In the genomic region with DNA sequence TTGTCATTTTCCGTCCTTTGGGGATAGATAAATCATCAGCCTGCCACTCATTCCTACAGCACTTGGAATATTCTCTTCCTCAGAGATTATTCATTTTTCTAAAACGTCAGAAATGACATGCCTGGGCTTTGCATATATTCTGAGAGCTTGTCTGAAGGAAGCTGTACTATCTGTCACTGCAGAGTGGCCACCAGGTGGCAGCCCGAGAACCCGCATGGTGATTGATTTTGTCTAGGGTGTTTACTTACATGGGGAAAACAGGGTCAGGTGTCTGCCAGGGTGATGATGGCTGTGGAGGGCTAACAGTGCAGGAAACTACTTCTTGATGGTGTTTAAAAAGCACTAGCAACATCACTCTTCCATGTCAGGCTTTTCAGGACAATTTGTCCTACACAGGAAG, we compare ENCODE assay signal across 9 mouse cellular contexts.
DNase-seq lines count a peak whose midpoint lies in the region; ATAC-seq and TF ChIP-seq lines count a peak whose summit lies in the region.
"Had no signal": no experiment of that assay in that cellular context is flagged by ENCODE, and none has a peak within 500 bp of the region (broad histone marks: within the 10 kb centered on the region; RNA-seq: fewer than 3 reads in every experiment).

No protein-coding gene starts in this region.

- H3K36me3 ChIP-seq in E14TG2a.4 (ENCODE audit: insufficient read depth, low read length): no peaks in the 10 kb centered on the region
- H3K36me3 ChIP-seq: hindbrain, embryonic 15.5 days had no signal

- H3K9me3 ChIP-seq in E14TG2a.4 (ENCODE audit: low read length): no peaks in the 10 kb centered on the region
- H3K9me3 ChIP-seq: hindbrain, embryonic 15.5 days had no signal

- H3K27me3 ChIP-seq in E14TG2a.4 (ENCODE audit: insufficient read depth, low read length): peaks cover 3% of the 10 kb centered on the region; the same call in 1 of the 2 replicates
- H3K27me3 ChIP-seq: hindbrain, embryonic 15.5 days had no signal

- no peaks in the 10 kb centered on the region for H3K4me1 ChIP-seq in E14TG2a.4 (replicated peaks; ENCODE audit: low read depth, low read length)
- H3K4me1 ChIP-seq: hindbrain, embryonic 15.5 days had no signal

- DNase-seq in adrenal gland, adult 2 months: peak; percentile 41
- peak; percentile 57 for DNase-seq in embryo, embryonic 9.5 days (ENCODE audit: extremely low spot score)
- peak; percentile 55 to 72 for DNase-seq in heart, postnatal 14 days
- DNase-seq in layer of hippocampus, postnatal 10 days (ENCODE audit: low spot score in 2 of 2): peak; percentile 74 to 84
- DNase-seq in right cerebral cortex, postnatal 4 days: peak; percentile 79

- H3K4me3 ChIP-seq in E14TG2a.4 (replicated peaks; ENCODE audit: low read length): no peak overlapping the region
- H3K4me3 ChIP-seq: hindbrain, embryonic 15.5 days had no signal

- peak; percentile 30; the same call in 1 of the 2 replicates for ATAC-seq in megakaryocyte, adult 5-6 weeks (ENCODE audit: poor library complexity, severe bottlenecking)
- ATAC-seq in monocyte, adult 5-6 weeks (replicated peaks; ENCODE audit: insufficient number of reproducible peaks, low FRiP score, low TSS enrichment, poor library complexity, severe bottlenecking): no peak

- intact Hi-C loops in heart, postnatal 14 days (cut with DNase I): loop anchor here (2.0 to 5.0 kb wide), 2 partner anchors 725 to 1000 kb away; no protein-coding TSS in a partner anchor

- TF ChIP-seq CTCF in E14TG2a.4 (conservative IDR thresholded peaks at IDR 0.05; ENCODE audit: low read length): peak; percentile 56
